Comparison of ENCODE assay signal across 8 mouse cellular contexts in genomic region chr10:17983313-17983712, GRCm38 (mm10). TPM values are rescaled to one million over a fixed set of nuclear protein-coding genes. Genes with fewer than 3 reads are reported as not detected.
DNase-seq lines count a peak whose midpoint lies in the region; ATAC-seq lines count a peak whose summit lies in the region.
"Had no signal": no experiment of that assay in that cellular context is flagged by ENCODE, and none has a peak within 500 bp of the region (broad histone marks: within the 10 kb centered on the region; RNA-seq: fewer than 3 reads in every experiment).

No protein-coding gene starts in this region.

- ATAC-seq in frontal cortex, adult (ENCODE audit: low TSS enrichment), result no peak
- ATAC-seq: Patski had no signal

- DNase-seq in kidney, postnatal 14 days, result peak; percentile 5
- no peak for DNase-seq in kidney, postnatal 10 days
- DNase-seq in brain, embryonic 18.5 days (ENCODE audit: low read depth, low spot score), result peak; percentile 64
- DNase-seq in cerebellum, postnatal 14 days, result peak; percentile 95 to 97
- DNase-seq in heart, postnatal 4 days, result peak; percentile 81
- no peak for DNase-seq in thymus, adult 18-20 months

RNA-seq across cellular contexts. Expression of gene Heca, which starts 35.4 kb away (rescaled TPM):
- 10 to 100 TPM; 45.1 to 46.8 TPM for total RNA-seq in heart, postnatal 4 days (2021)

RNA-seq across cellular contexts. Expression of gene Abracl, which starts 39.8 kb away (rescaled TPM):
- total RNA-seq in heart, postnatal 4 days (2021), result 100 to 1,000 TPM; 155 to 163 TPM

Comparison
In these comparisons a context has a peak if more than half of its experiments do, and no peak if none do; other contexts are left out.
1. DNase-seq: peak in kidney, postnatal 14 days (single experiment), brain, embryonic 18.5 days (single experiment), cerebellum, postnatal 14 days (2 of 2) and heart, postnatal 4 days (single experiment); none in kidney, postnatal 10 days (single experiment) and thymus, adult 18-20 months (0 of 2).